In the genomic region with DNA sequence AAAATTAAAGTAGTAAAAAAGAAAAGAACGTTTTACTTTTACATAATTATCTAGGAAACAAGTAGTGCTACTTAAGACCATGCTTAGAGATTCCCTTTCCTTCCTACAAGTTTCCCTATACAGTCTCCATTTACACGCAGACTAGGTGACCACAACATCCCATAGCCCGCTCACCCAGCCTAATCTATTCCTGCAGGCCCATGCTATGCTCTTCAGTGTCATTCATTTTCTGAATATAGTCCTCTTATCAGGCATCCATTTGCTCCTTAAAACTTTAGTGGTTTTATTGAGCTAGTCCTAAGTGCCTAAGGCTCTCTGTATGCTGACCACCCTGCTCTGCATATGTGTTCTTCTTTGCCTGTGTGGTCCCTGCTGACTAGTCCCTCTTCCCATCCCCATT, we compare ENCODE assay signal across 27 mouse cellular contexts. TPM values are rescaled to one million over a fixed set of nuclear protein-coding genes. Genes with fewer than 3 reads are reported as not detected.
DNase-seq lines count a peak whose midpoint lies in the region; ATAC-seq and TF ChIP-seq lines count a peak whose summit lies in the region.
"Had no signal": no experiment of that assay in that cellular context is flagged by ENCODE, and none has a peak within 500 bp of the region (broad histone marks: within the 10 kb centered on the region; RNA-seq: fewer than 3 reads in every experiment).

No protein-coding gene starts in this region.

- no peak overlapping the region for H3K4me3 ChIP-seq in liver, embryonic 11.5 days (ENCODE audit: low read depth, low read length)
- no peak overlapping the region for H3K4me3 ChIP-seq in liver, postnatal 0 days (ENCODE audit: low read depth, low read length)
- H3K4me3 ChIP-seq in liver, embryonic 13.5 days (replicated peaks), result no peak overlapping the region
- no peak overlapping the region for H3K4me3 ChIP-seq in liver, embryonic 16.5 days (ENCODE audit: low read depth, low read length)
- no peak overlapping the region for H3K4me3 ChIP-seq in kidney, embryonic 14.5 days (ENCODE audit: low read length)
- H3K4me3 ChIP-seq: embryonic facial prominence, embryonic 10.5 days; embryonic facial prominence, embryonic 13.5 days; erythroblast, embryonic 14.5 days; forebrain, embryonic 10.5 days; forebrain, embryonic 13.5 days; heart, adult 2 months; hindbrain, embryonic 12.5 days; hindbrain, embryonic 15.5 days had no signal

- peaks cover 5% of the 10 kb centered on the region; the same call in 1 of the 2 replicates for H3K9me3 ChIP-seq in liver, embryonic 11.5 days (ENCODE audit: control insufficient read depth, low read length)
- 0 out of 2 replicates have a peak, but pooled peaks cover 5% of the 10 kb centered on the region for H3K9me3 ChIP-seq in liver, postnatal 0 days (ENCODE audit: low read length)
- no peaks in the 10 kb centered on the region for H3K9me3 ChIP-seq in liver, embryonic 13.5 days (replicated peaks)
- H3K9me3 ChIP-seq in liver, embryonic 16.5 days (replicated peaks; ENCODE audit: control insufficient read depth, low read length), result no peaks in the 10 kb centered on the region
- H3K9me3 ChIP-seq in kidney, embryonic 14.5 days (ENCODE audit: control insufficient read depth, low read length), result peaks cover 6% of the 10 kb centered on the region; the same call in 1 of the 2 replicates
- H3K9me3 ChIP-seq: forebrain, embryonic 13.5 days had no signal

- ATAC-seq in liver, embryonic 11.5 days (replicated peaks; ENCODE audit: low FRiP score), result peak; percentile 70
- ATAC-seq in liver, postnatal 0 days, result no peak
- peak; percentile 93 for ATAC-seq in common myeloid progenitor, adult 5-6 weeks (replicated peaks; ENCODE audit: low read depth, poor library complexity, severe bottlenecking)
- ATAC-seq in liver, embryonic 13.5 days (ENCODE audit: low read depth), result peak; percentile 71
- ATAC-seq in liver, embryonic 16.5 days (ENCODE audit: low read depth), result 0 out of 2 replicates have a peak, but pooled peaks have one; percentile 13
- ATAC-seq in kidney, embryonic 14.5 days (ENCODE audit: low FRiP score, low TSS enrichment), result no peak
- ATAC-seq: CD4-positive, CD25-positive, alpha-beta regulatory T cell, adult 4 months; forebrain, embryonic 13.5 days; forebrain, embryonic 16.5 days had no signal

- TF ChIP-seq EP300 in liver, postnatal 0 days (IDR thresholded peaks at IDR 0.05; ENCODE audit: low read depth), result no peak

- H3K4me1 ChIP-seq in liver, embryonic 11.5 days (replicated peaks; ENCODE audit: control insufficient read depth, insufficient read depth, low read length), result no peaks in the 10 kb centered on the region; the same call in 1 of the 2 replicates
- no peaks in the 10 kb centered on the region for H3K4me1 ChIP-seq in liver, postnatal 0 days (ENCODE audit: insufficient read depth)
- H3K4me1 ChIP-seq in liver, embryonic 13.5 days (replicated peaks), result peaks cover 19% of the 10 kb centered on the region
- no peaks in the 10 kb centered on the region; the same call in 1 of the 2 replicates for H3K4me1 ChIP-seq in liver, embryonic 16.5 days (ENCODE audit: control insufficient read depth, low read depth, low read length)
- H3K4me1 ChIP-seq in kidney, embryonic 14.5 days (ENCODE audit: control insufficient read depth, insufficient read depth, low read length), result no peaks in the 10 kb centered on the region
- H3K4me1 ChIP-seq: embryonic facial prominence, embryonic 10.5 days; embryonic facial prominence, embryonic 13.5 days; forebrain, embryonic 10.5 days; forebrain, embryonic 13.5 days; hindbrain, embryonic 12.5 days; hindbrain, embryonic 15.5 days had no signal

- no peak overlapping the region for H3K4me2 ChIP-seq in liver, embryonic 11.5 days
- no peak overlapping the region for H3K4me2 ChIP-seq in liver, postnatal 0 days (ENCODE audit: low read depth, low read length)
- no peak overlapping the region for H3K4me2 ChIP-seq in liver, embryonic 13.5 days
- no peak overlapping the region for H3K4me2 ChIP-seq in liver, embryonic 16.5 days (ENCODE audit: low read depth, low read length)
- no peak overlapping the region for H3K4me2 ChIP-seq in kidney, embryonic 14.5 days (replicated peaks; ENCODE audit: low read depth, low read length)
- H3K4me2 ChIP-seq: embryonic facial prominence, embryonic 13.5 days; forebrain, embryonic 13.5 days; heart, embryonic 11.5 days; hindbrain, embryonic 12.5 days; hindbrain, embryonic 15.5 days had no signal

- H3K9ac ChIP-seq in liver, embryonic 11.5 days (ENCODE audit: low read depth, low read length), result no peak overlapping the region
- no peak overlapping the region for H3K9ac ChIP-seq in liver, postnatal 0 days (replicated peaks)
- no peak overlapping the region for H3K9ac ChIP-seq in liver, embryonic 13.5 days
- no peak overlapping the region for H3K9ac ChIP-seq in liver, embryonic 16.5 days (ENCODE audit: low read depth, low read length)
- no peak overlapping the region for H3K9ac ChIP-seq in kidney, embryonic 14.5 days (ENCODE audit: low read depth, low read length)
- H3K9ac ChIP-seq: embryonic facial prominence, embryonic 13.5 days; forebrain, embryonic 13.5 days; hindbrain, embryonic 12.5 days; hindbrain, embryonic 15.5 days had no signal

- intact Hi-C loops in left cerebral cortex, postnatal 10 days (cut with DNase I), result no loop called here

- no peak for TF ChIP-seq CTCF in liver, postnatal 0 days (IDR thresholded peaks at IDR 0.05; ENCODE audit: low read depth)

- no peaks in the 10 kb centered on the region for H3K36me3 ChIP-seq in liver, embryonic 11.5 days (ENCODE audit: control insufficient read depth, insufficient read depth, low read length)
- H3K36me3 ChIP-seq in liver, postnatal 0 days (replicated peaks; ENCODE audit: insufficient read depth, low read length), result no peaks in the 10 kb centered on the region
- H3K36me3 ChIP-seq in liver, embryonic 13.5 days, result no peaks in the 10 kb centered on the region
- H3K36me3 ChIP-seq in liver, embryonic 16.5 days (ENCODE audit: control insufficient read depth, insufficient read depth), result no peaks in the 10 kb centered on the region
- H3K36me3 ChIP-seq in kidney, embryonic 14.5 days (ENCODE audit: control insufficient read depth, insufficient read depth, low read length), result no peaks in the 10 kb centered on the region
- H3K36me3 ChIP-seq: embryonic facial prominence, embryonic 10.5 days; embryonic facial prominence, embryonic 13.5 days; forebrain, embryonic 10.5 days; hindbrain, embryonic 12.5 days; hindbrain, embryonic 15.5 days had no signal

- no peak overlapping the region for H3K27ac ChIP-seq in liver, embryonic 11.5 days (ENCODE audit: low read depth, low read length)
- no peak overlapping the region for H3K27ac ChIP-seq in liver, postnatal 0 days (ENCODE audit: low read depth)
- no peak overlapping the region for H3K27ac ChIP-seq in liver, embryonic 13.5 days
- no peak overlapping the region for H3K27ac ChIP-seq in liver, embryonic 16.5 days (ENCODE audit: low read length)
- H3K27ac ChIP-seq in kidney, embryonic 14.5 days (ENCODE audit: low read depth, low read length), result no peak overlapping the region
- H3K27ac ChIP-seq: embryonic facial prominence, embryonic 10.5 days; embryonic facial prominence, embryonic 13.5 days; forebrain, embryonic 10.5 days; forebrain, embryonic 13.5 days; heart, adult 2 months; hindbrain, embryonic 12.5 days; hindbrain, embryonic 15.5 days had no signal

- no peak for DNase-seq in liver, embryonic 11.5 days (ENCODE audit: low spot score)
- DNase-seq in liver, postnatal 0 days, result no peak
- DNase-seq in liver, embryonic 13.5 days, result no peak
- DNase-seq in layer of hippocampus, postnatal 14 days (ENCODE audit: low spot score in 2 of 2), result no peak
- no peak for DNase-seq in left cerebral cortex, postnatal 10 days (ENCODE audit: extremely low spot score in 1 of 2, low spot score in 2 of 2)
- DNase-seq: adrenal gland, adult 2 months; adrenal gland, postnatal 14 days; cerebellum, adult 11 months; cerebellum, adult 2 months; cerebellum, adult 9-11 months; cerebellum, postnatal 25 days; embryo, embryonic 11 days; gastrocnemius, postnatal 14 days; heart, adult 2 months had no signal

- 46% methylated on average over 3 of the region's 3 CpGs for WGBS in liver, embryonic 11.5 days
- 45% methylated on average over 3 of the region's 3 CpGs for WGBS in liver, postnatal 0 days (ENCODE audit: insufficient replicate concordance)
- WGBS in liver, embryonic 13.5 days (ENCODE audit: insufficient replicate concordance), result 23% methylated on average over 3 of the region's 3 CpGs
- WGBS in liver, embryonic 16.5 days (ENCODE audit: insufficient replicate concordance), result 21% methylated on average over 3 of the region's 3 CpGs
- WGBS in kidney, embryonic 14.5 days, result 83% methylated on average over 3 of the region's 3 CpGs

- no peaks in the 10 kb centered on the region for H3K27me3 ChIP-seq in liver, embryonic 11.5 days (replicated peaks; ENCODE audit: control insufficient read depth, insufficient read depth, low read length)
- H3K27me3 ChIP-seq in liver, postnatal 0 days (ENCODE audit: insufficient read depth, low read length), result no peaks in the 10 kb centered on the region
- H3K27me3 ChIP-seq in liver, embryonic 13.5 days, result no peaks in the 10 kb centered on the region
- no peaks in the 10 kb centered on the region for H3K27me3 ChIP-seq in liver, embryonic 16.5 days (ENCODE audit: control insufficient read depth, insufficient read depth, low read depth, low read length)
- H3K27me3 ChIP-seq in kidney, embryonic 14.5 days (ENCODE audit: control insufficient read depth, insufficient read depth, low read length), result no peaks in the 10 kb centered on the region
- H3K27me3 ChIP-seq: embryonic facial prominence, embryonic 13.5 days; forebrain, embryonic 13.5 days; hindbrain, embryonic 12.5 days; hindbrain, embryonic 15.5 days had no signal

RNA-seq across cellular contexts. Expression of a gene that starts 26.5 kb away (rescaled TPM):
- polyA plus RNA-seq in liver, embryonic 11.5 days (2014; fragmentation: Nextera tagmentation; extraction: Ambion mirVana), result 3.9 and 4.1 TPM in 2 replicates
- polyA plus RNA-seq in liver, postnatal 0 days (2015; fragmentation: Nextera tagmentation; extraction: Ambion mirVana), result 2.9 and 3.2 TPM in 2 replicates
- total RNA-seq in common myeloid progenitor, adult 5-6 weeks (2017), result 3.6 and 9.3 TPM in 2 replicates
- 1.8 and 2.2 TPM in 2 replicates for polyA plus RNA-seq in liver, embryonic 13.5 days (2015; fragmentation: Nextera tagmentation; extraction: Ambion mirVana)
- 2.4 and 2.5 TPM in 2 replicates for polyA plus RNA-seq in liver, embryonic 16.5 days (2015; fragmentation: Nextera tagmentation; extraction: Ambion mirVana)
- total RNA-seq in layer of hippocampus, postnatal 14 days (2021), result 1 to 10 TPM; 8.5 to 8.9 TPM
- 1 to 10 TPM; 4.7 to 5.1 TPM for total RNA-seq in left cerebral cortex, postnatal 10 days (2021)
- polyA plus RNA-seq in kidney, embryonic 14.5 days (2014; fragmentation: Nextera tagmentation; extraction: Ambion mirVana), result 1.2 and 1.5 TPM in 2 replicates

Comparison
In these comparisons a context has a peak if more than half of its experiments do, and no peak if none do; other contexts are left out.
1. ATAC-seq: peak in liver, embryonic 11.5 days (single experiment), common myeloid progenitor, adult 5-6 weeks (single experiment), liver, embryonic 13.5 days (single experiment) and liver, embryonic 16.5 days (single experiment); none in liver, postnatal 0 days (single experiment) and kidney, embryonic 14.5 days (single experiment).